Mouse (Mus musculus): ENCODE data around the gene Tlcd1. TPM values are rescaled to one million over a fixed set of nuclear protein-coding genes. Genes with fewer than 3 reads are reported as not detected.

Gene Tlcd1
- 3.6 TPM for polyA plus RNA-seq (2017; shearing (Covaris generic))

DNA sequence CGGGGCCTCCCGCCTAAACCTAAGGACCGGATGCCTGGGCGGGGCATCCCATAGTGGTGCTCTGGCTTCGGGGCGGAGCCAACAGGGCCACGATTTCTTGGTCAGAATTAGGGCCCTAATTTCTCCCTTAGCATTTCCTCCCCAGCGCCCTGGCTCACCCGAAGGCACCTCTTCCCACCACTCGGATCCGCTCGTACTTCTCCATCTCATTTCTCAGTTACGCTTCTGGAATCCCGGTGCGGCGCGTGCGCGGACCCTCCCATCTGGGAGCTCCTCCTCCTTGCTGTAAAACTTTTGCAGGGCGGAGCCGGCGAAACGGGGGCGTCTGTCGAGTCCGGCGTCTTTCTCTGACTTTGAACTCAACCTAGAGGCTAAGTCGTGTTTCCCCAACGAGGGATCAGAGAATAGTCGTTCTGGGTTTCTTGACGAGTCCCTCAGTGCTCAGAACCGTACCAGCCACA lies at the start of gene Tlcd1, which contains the start of gene Nek8:
Gene Tlcd1, plus strand, starts transcription at position 310 of the 461 bp plus-strand sequence.
Gene Nek8, minus strand, starts transcription at position 274 of the 461 bp plus-strand sequence.

DNA sequence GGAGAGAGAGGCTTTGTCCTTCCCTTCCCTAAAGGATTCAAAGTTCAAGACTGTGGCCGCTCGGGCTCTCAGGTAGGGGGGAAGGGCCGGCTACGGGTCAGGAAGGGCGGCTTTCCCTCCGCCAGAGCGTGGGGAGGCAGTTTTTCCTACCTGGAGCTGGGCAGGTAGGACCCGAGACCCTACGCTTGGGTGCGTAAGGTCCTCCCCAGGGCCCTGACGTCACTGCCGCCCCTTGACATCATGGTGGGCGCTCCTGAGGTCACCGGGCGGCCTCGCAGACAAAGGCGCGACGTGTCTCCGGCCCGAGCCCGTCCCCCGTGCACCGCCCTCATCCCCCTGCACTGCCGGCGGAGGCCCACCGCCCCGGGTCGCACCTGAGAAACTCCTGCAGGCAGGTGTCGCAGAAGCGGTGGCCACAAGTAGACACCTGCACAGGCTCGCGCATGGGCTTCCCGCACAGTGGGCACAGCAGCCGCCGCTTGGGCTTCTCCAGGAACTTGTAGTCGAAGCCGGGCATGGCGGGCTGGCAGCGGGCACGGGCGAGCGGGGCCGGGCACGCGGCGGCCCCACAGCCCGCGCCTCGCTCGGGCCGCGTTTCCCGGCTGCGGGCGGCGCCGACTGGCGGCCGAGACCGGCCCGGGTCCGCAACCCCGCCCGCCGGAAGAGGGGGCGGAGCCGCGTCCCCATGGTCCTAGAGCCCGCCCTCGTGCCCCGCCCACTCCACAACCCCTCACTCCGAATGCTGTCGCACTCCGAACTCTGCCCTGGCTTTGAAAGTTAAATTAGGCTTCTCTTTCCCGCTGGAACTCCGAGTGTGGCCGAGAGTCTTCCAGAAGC lies 11.4 kb upstream of the Tlcd1 start, which contains the start of gene Traf4:
Gene Traf4, minus strand, starts transcription at position 666 of the 837 bp plus-strand sequence.

DNA sequence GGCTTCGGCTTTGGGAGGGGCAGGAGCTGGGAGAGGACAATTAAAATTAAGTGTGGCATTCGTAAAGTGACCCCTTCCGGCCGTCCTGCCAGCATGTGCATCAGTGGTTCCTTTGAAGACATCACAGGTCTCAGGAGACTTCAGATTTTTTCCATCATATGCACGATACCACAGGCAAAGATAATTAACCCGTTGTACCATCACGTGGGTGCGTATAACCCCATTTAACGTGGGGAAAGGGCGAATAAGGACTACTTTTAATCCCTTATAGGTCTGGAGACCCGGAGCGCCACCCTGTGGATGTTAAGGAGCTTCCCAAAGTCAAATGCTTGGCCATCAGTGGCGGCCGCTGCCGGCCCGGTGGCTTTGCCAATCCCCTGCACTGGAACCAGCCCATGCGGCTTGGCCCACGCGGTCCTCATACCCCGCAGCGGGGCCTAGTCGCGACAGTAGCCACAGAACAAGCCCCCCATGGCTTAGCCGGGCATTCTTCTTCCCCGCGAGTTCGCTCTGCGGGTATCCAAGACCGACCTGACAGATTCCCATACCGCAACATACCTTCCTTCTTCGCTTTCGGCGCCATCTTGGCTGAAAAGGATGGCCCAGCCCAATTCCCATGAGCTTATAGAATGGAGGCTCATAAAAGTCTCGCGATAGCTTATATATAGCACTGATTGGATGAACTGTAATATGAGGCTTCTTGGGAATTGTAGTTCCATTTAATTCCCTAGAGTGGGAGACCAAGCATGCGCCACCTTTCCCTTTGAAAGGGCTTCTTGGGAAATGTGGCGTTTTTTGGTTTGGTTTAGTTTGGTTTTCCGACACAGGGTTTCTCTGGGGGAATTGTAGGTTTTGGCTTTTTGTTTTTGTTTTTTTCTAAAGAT lies 6.7 kb downstream of the Tlcd1 start, which contains the start of gene Rpl23a:
Gene Rpl23a, minus strand, starts transcription at position 624 of the 884 bp plus-strand sequence.

DNA sequence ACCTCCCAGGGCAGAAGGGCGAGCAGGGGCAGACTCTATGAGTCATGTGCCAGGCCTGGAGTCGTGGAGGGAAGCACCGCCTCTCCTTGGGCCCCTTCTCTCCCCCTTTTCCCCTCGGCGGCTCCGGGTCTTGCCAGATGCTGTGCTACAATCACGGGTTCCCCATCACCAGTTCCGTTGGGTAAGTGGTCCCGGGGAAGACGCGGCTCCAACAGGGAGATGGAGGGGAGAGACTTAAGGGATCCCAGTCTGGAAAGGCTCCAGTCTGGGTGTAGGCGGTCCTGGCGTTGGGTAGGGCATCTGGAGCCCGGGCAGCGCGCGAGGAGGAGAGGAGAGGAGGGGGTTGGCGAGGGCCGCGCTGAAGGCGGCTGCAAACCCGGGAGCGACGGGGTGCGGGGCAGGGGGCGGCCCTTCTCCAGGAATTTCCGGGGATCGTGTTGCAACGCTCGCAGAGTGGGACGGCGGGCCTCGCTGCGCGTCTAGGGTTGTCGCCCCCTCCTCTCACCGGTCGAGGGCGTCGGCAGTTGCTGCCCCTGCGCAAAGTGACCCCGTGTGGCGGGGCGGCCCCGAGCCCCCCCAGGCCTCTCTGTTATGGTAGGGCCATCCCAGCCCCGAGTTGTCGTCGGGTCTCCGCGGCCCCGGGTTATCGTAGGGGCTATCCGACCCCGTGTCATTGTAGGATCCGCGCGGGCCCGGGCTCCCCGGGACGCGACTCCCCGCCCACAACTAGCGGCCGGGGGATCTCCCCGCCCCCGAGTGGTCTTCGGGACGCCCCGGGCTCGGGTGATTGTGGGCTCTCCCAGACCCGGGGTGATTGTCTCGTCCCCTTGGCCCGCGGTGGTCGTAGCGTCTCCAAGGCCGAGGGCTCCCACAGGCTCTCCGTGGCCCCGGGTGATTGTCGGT lies 12.1 kb downstream of the Tlcd1 start, which contains the start of gene Rab34:
Gene Rab34, plus strand, starts transcription at position 100 of the 903 bp plus-strand sequence.

DNA sequence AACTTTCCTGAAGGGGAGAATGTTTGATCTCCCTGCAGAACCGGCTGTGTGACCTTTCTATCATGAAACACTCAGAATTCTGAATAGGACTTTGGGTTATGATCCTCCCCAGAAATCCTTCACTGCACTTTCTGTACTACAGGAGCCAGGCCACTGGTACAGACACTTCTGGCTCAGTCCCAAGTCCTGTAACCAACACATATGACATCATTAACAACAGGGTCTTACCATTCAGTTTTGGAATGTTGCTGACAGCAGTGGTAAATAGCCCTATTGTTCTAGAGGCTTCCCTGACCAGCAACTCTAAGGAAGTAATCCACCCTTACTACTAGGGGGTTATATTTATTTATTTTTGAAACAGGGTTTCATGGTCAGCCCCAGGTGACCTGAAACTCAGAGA lies 16.6 kb downstream of the Tlcd1 start, which contains the start of gene Proca1:
Gene Proca1, plus strand, starts transcription at position 280 of the 400 bp plus-strand sequence.

Other genes starting within 250 kb of the Tlcd1 start
- not detected for gene Sez6, start 245.9 kb upstream of the Tlcd1 start, polyA plus RNA-seq (2017; shearing (Covaris generic))
- gene Phf12, start 194.0 kb upstream of the Tlcd1 start, polyA plus RNA-seq (2017; shearing (Covaris generic)), result 24.3 TPM
- 1.8 TPM for gene Dhrs13, start 144.4 kb upstream of the Tlcd1 start, polyA plus RNA-seq (2017; shearing (Covaris generic))
- 22.8 TPM for gene Flot2, start 138.8 kb upstream of the Tlcd1 start, polyA plus RNA-seq (2017; shearing (Covaris generic))
- 37.6 TPM for gene Eral1, start 96.3 kb upstream of the Tlcd1 start, polyA plus RNA-seq (2017; shearing (Covaris generic))
- 22.6 TPM for gene Fam222b, start 82.1 kb upstream of the Tlcd1 start, polyA plus RNA-seq (2017; shearing (Covaris generic))
- 4.9 TPM for gene Traf4, start 11.1 kb upstream of the Tlcd1 start, polyA plus RNA-seq (2017; shearing (Covaris generic))
- gene Nek8, start within 50 bp of the Tlcd1 start, polyA plus RNA-seq (2017; shearing (Covaris generic)), result 14.1 TPM
- gene Rpl23a, start 6.9 kb downstream of the Tlcd1 start, polyA plus RNA-seq (2017; shearing (Covaris generic)), result 1,683 TPM
- gene Rab34, start 11.7 kb downstream of the Tlcd1 start, polyA plus RNA-seq (2017; shearing (Covaris generic)), result not detected
- gene Proca1, start 16.7 kb downstream of the Tlcd1 start, polyA plus RNA-seq (2017; shearing (Covaris generic)), result 0.67 TPM
- 112 TPM for gene Sdf2, start 69.0 kb downstream of the Tlcd1 start, polyA plus RNA-seq (2017; shearing (Covaris generic))
- gene Supt6, start 69.3 kb downstream of the Tlcd1 start, polyA plus RNA-seq (2017; shearing (Covaris generic)), result 52.5 TPM
- gene 2610507B11Rik, start 85.0 kb downstream of the Tlcd1 start, polyA plus RNA-seq (2017; shearing (Covaris generic)), result 91.8 TPM
- gene BC030499, start 114.1 kb downstream of the Tlcd1 start, polyA plus RNA-seq (2017; shearing (Covaris generic)), result 0.61 TPM
- gene Spag5, start 124.8 kb downstream of the Tlcd1 start, polyA plus RNA-seq (2017; shearing (Covaris generic)), result 3.5 TPM
- 15.5 TPM for gene Aldoc, start 146.3 kb downstream of the Tlcd1 start, polyA plus RNA-seq (2017; shearing (Covaris generic))
- 132 TPM for gene Pigs, start 151.7 kb downstream of the Tlcd1 start, polyA plus RNA-seq (2017; shearing (Covaris generic))
- 30.6 TPM for gene Unc119, start 166.8 kb downstream of the Tlcd1 start, polyA plus RNA-seq (2017; shearing (Covaris generic))
- not detected for gene Foxn1, start 209.8 kb downstream of the Tlcd1 start, polyA plus RNA-seq (2017; shearing (Covaris generic))
- gene Slc13a2, start 245.5 kb downstream of the Tlcd1 start, polyA plus RNA-seq (2017; shearing (Covaris generic)), result not detected

All from activated CD4-positive, CD25-positive, alpha-beta regulatory T cell, adult 9 weeks (primary cell).